Mouse (Mus musculus) spleen, adult 18-20 months (tissue): ENCODE measurements around the gene Hexdc.

Experiments used
- DNase-seq, 2 experiments: peaks; one replicate each; pipeline ENCODE4 v3.0.0; 2022; ENCODE audit warnings: mixed read lengths in 2 of 2

Hexdc gene

DNA sequence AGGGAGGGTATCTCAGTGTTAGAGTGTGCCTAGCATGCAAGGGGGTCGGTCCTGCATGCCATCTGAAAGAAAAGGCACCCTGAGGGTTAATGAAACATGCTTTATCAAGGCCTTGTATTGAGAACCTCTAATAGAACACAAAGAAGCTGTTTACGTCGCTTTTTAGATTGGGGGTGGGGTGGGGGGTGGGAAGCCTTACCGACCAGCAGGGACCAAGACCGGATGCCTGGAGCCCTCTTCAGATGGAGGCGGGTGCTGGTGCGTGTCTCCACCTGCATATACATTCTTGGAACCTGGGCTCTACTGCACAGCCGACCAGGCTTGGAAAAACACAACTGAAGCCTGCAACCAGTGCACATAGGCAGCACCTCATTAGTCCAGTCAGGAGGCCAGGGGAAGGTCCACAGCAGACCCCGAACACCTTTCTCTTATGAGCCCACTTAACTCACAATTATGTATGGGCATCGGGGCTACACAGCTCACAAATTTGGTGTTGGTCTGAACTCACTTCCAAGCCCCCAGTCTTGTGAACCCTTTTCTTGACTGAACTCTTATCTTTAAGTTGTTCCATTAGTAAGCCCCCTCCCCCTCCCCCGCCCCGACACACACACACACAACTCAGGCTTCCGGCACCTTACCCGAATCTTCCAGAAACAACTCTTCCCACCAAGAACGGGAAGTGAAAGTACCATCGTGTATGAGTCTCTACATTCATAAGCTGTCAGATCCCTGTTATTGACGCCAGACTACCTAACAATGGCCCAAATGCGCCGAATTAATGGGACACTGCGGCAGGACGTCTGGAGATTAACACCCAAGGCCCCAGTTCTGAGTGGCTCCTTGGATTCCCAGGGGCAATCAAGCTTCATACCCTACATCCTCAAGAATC lies 24.1 kb downstream of the Hexdc start:
- DNase-seq = peak; percentile 20 to 31

DNA sequence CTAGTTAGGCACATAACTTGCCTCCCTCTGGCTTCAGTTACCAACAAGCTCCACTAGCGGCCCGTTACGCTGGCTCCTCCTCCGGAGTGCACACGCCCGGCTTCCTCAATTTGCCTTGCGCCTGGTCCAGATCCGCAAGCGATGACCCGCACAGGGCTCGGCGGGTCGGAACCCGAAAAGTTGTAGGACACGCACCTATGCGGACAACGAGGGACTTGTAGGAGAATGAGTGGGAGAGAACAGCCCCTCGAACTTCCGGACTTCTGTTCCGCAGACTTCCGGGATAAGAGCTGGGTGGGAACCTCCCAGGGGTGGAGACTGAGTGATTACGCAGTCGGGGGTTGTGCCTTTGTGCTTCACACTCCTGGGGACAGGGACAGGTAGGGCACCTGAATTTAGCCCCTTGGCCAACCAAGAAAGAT lies 24.8 kb downstream of the Hexdc start, which contains the start of gene Cybc1:
Gene Cybc1 (minus strand): TSS at position 305 of the 422 bp plus-strand sequence.
- peak; percentile 77 to 81 for DNase-seq

DNA sequence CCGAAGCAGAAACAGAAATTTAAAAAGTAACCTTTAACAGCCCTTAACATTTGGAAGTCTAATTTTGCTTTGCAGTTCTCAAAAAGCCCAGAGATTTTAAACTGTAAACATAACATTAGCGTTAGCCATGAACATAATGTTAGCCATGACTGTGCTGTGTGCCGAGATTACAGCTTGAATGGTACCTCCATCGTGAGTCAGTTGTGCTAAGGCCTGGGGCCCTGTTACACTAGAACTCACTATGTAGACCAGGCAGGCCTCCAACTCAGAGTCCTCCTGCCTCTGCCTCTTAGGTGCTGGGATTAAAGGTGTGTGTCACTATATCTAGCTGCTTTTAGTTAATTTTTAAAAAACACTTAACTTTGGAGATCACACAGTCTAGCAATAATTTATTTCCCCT lies 27.0 kb downstream of the Hexdc start:
- no peak for DNase-seq

DNA sequence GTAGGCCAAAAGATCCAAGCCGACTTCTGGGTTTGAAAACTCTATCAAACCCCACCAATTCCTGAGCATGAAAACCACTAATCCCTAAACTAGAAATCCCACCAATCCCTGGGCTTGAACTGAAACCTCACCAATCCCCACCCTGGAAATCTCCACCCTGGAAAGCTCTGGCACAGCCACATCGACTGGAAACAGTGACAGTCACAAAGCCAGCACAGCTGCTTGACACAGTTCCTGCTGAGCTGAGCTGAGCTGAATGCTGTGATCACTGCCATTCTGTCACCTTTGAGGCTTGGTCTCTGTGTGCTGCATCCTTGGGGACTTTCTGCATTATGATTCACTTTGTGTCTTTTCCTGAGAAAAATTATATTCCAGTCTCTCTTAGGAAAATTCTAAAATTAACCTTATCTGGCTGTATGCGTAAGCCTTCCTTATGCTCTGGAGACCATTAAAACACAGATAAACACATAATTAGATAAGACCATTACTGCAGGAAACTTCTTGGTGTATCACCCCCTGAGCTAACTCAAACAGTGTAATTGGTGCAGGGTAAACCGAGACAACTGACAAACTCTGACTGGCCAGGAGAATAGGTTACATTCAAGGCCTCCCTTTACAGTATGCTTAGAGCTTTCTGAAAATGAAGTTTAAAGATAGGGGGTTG lies 27.5 kb downstream of the Hexdc start:
- no peak for DNase-seq

DNA sequence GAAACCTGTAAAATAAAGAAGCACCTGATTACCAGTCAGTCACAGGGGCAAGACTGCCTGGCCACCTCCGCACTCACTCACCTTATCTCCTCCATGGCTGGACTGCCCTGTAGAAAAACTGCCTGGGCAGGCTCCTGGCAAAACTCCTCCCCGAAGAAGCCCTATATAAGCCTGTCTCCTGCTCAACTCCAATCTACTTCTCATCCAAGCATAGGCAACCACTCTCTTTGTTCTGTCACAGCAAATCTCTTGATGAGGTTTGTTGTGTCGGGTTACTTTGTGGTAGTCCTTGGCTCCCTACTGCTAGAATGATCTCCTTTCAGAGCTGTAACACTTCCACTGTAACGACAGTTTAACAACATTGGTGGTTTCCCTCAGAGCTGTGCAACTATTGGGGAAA lies 28.5 kb downstream of the Hexdc start:
- DNase-seq = no peak

DNA sequence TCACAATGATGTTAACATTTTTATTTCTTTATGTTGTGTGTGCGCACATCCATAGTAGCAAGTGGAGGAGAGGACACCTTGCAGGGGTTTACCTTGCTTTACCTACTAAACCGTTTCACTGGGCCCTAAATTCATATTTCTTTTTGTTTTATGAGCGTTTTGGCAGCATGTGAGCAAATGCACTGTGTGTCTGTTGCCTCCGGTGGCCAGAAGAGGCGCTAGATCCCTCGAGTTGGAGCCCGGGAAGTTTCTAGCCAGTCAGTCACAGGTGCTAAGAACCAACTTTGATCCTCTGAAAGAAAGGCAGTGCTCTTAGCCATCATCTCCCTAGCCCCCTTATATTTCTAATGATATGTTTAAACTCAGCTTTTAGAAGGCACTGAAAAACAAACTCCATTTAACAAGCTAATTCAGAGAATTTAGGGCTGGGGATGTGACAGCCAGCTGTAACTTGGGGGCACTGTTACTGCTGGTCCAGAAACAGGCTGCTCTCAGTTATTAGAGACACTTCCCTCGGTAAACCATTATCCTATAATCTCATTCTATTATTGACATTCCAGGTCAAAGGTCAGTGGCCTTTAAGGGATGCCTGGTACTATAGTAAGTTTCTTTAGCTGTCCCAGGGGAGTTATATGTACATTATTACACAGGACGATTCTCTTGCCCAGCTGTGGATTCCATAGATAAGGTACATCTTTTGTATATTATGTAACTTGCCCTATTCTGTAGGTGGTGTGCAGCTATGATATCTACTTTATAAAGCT lies 31.4 kb downstream of the Hexdc start:
- DNase-seq = peak; percentile 40 to 66

DNA sequence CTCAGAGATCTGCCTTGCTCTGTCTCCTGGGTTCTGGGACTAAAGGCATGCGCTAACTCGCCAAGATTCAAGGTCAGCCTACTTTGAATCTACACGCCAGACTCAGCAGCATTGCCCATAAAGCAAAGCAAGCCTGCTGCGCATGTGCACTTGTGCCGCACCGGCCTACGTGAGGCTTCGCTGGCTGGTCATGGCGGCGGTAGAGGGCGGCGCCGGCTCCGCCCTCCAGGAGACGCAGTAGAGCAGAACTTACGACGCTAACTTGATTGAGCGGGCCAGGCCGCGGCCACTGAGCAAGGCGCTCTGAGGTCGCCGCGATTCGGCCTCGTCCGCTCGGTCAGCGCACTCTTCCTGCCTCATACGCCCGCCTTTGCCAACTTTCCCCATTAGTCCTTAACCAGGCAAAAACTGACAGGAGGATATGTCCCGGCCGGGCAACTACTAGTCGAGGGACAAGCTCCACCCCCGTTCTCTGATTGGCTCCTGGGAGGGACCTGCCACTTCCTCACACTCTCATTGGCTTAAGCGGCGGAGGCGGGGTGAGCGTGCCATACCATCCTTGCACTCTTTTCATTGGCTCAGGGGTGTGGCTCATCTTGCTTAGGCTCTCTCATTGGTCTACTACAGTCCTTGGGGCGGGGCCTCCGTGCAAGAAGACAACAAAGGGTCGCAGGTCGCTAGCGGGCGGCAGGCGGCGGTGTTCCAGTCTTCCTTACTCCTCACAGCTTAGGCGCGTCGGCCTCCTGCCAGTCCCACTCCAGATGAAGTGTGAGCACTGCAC lies 32.5 kb downstream of the Hexdc start, which contains the start of gene Narf:
Gene Narf (plus strand): TSS at position 690 of the 781 bp plus-strand sequence.
- DNase-seq = peak; percentile 94 to 97

DNA sequence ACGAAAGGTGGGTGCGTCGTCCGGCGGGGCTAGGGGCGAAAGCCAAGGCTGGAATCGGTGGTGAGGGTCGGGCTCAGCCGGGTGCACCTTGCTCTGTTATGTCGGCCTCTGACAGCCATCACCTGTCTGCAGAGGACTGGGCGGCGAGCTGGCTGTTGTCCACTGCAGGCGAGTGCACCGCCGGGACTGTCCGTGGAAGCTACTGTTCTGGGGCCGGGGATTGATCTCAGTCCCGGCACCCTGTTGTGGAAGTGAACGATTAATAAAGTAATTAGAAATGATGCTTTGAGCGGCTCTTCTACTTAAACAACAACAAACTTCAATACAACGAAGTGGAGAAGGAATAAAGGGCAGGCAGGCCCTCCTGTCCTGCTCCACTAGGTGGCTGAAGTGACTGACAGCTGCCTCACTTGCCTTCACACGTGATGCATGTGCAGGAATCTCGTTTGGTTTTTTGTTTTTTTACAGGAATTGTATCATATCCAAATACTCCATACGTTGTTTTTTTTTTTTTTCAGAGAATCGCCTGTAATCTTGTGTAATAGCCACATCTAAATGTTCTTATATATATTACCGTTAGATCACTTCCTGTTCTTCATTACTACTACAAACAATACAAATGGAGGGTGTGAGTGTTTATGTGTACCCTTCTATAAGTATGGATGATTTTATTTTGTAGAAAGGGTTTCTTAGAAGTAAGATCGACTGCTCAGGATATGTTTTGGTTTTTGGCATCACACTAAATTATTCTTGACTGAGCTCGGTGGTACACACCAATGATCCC lies 33.3 kb downstream of the Hexdc start:
- no peak for DNase-seq

DNA sequence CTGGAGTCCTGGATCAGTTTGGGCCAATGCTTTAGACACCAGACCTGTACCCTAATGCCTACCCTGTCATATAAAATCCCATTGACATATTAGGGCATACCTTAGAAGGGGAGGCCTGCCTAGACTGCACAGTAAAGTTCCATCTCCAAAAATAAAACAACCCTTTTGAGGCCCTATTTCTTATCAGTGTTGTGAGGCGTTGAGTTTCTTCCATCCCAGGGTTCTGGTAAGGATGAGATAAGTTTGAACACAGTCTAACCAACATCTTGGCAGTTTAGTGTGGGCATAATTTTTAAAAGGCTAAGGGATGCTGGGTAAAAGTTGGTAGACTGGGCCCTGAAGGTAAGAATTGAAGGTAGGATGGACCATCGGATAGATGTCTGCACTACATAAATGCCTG lies 35.4 kb downstream of the Hexdc start:
- DNase-seq = no peak

DNA sequence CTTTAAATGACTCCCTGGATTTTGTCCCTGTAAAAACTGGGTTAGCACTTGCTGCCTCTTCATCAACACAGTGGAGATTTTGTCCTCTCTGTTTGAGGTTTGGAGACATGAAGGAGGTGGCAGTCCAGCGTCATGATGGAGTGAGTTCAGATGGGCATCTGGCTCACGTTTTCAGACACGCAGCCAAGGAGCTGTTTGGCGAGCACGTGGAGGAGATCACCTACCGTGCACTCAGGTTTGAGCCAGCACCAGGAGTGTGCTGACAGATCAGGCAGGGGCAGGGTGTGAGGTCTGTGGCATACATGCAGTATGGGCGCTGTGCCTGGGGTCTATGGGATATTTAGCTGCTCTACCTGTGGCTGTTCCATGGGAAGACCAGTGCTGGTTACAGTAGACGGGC lies 46.0 kb downstream of the Hexdc start:
- no peak for DNase-seq

DNA sequence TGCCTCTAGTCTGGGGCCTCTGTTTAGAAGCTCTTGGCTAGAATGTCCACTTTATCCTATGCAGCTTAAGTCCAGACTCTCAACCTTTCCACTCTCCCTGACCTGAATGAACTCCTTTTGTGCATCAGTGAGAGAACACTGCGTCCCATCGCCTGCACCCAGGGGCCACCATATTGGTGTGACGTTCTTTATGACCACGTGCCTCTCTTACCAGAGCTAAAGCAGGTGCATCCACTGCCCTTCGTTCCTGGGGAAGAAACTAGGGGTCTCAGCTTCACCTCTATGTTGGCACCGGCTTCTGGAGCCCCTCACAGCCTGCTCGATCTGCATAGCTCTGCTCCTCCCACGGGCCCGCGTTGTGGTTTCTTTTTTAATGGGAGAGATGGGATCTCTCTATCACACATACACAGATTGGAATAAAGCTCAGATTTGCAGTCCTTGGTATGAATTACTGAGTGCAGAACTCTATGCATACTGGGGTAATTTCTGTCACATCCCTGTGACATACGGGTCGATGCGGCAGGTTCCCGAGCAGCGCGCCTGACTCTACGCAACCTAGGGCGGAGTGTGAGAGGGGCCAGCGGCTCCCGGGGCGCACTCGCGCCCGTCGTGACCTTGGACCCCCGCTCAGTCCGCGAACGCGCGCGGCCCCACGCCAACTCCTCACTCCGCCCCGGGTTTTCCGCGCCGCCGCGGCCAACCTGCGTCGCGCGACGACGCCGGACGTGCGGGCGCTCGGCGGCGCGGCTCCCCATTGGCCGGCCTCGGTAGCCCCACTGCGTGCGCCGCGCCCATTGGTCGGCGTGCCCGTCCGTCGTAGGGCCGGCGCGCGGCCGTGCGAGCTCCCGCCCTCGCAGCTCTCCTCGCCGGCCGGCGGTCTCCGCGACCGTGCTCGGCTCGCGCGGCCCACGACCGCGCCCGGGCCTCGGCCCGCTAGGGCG lies 55.2 kb downstream of the Hexdc start, which contains the start of gene Foxk2:
Gene Foxk2 (plus strand): TSS at position 831 of the 941 bp plus-strand sequence.
- peak; percentile 82 to 90 for DNase-seq

DNA sequence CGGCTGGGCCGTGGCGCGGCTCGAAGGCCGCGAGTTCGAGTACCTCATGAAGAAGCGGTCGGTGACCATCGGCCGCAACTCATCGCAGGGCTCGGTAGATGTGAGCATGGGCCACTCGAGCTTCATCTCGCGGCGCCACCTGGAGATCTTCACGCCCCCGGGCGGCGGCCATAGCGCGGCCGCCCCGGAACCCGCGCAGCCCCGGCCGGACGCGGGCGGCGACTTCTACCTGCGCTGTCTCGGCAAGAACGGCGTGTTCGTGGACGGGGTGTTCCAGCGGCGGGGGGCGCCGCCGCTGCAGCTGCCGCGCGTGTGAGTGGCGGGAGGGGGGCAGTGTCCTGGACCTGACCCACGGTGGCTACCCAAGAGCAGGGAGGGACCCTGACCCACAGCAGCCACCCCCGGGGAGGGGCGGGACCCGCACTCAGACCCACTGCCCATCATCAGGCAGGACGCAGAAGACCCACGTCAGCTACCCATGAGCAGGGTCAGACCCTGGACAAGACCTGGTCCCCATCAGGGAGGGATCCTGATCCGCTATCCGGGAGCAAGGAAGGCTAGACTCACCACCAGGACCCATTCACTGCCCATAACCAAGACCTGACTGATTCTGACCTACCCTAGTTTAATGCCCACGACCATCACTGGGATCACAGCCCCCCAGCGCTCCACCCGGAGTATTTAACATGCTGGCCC lies 56.1 kb downstream of the Hexdc start:
- DNase-seq = peak; percentile 34 to 45

DNA sequence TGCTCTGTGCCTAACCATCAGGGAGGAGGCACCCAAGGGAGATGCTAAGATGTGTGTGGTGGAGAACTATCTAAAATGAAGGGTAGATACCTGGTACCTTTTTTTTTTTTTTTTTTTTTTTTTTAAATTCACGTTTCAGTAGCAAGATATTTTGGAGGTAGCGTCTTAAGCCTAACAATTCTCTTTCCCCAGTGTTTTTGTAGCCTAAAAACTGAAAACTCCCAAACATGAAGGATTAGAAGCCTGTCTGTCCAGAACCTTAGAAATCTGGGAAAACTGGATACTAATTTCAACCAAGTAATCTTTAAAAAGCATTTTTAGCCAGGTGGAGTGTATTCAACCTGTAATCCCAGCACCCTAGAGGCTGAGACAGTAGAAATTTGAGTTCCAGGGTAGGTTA lies 56.8 kb downstream of the Hexdc start:
- no peak for DNase-seq
